Mouse (Mus musculus) urinary bladder, postnatal 4 days (tissue): ENCODE results near the gene Usp5.
A peak's percentile ranks its signal among the peaks of the same experiment; 100 is the strongest.

ENCODE experiments used
- DNase-seq, 2 experiments: peaks; one replicate each; pipeline ENCODE4 v3.0.0; 2021 to 2022; ENCODE audit warnings: low spot score in 2 of 2

Usp5 gene

DNA sequence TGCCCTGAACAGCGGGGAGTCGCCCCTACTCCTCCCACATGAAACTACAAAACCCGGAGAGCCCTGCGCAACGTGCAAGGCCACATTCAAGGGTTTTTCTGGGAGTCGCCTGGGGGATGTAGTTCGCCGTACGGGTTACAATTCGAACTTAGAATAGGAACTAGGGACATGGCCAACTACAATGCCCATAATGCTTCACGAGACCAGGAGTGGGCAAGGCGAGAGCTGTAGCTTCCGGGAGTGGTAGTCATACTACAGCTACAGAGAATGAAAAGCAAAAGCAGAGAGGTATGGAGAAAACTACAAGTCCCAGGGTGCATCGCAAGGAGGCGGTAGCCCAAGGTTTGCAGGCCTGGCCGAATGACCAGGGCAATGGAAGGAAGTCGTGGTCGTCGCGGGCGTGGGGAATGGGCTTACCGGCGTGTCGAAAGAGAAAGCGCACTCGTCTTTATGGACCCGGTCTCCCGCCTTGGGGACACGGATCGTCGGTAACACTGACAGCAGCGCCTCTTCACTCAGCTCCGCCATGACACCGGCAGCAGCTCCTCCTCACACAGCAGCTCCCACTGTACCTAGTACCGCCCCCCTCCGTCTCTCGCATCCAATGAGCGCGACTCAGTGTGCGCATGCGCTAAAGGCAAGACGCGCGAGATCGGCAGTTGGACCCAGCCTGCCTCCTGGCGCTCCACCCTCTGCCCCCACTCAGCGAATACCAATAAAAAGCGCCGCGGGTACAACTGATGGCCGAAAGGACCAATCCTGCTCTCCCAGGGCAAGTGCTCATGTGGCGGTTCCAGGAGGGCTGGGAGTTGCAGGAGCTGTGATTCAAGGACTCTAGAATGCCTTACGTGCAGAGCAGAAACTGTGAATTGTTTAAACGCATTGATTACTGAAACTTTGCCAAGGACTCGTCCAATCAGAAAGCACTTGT is at the start of gene Usp5, which contains the start of gene Cdca3:
Usp5 (minus strand) TSS at position 617 of the 931 bp plus-strand sequence.
Cdca3 (plus strand) TSS at position 680 of the 931 bp plus-strand sequence.
- peak; percentile 98 to 99 for DNase-seq

- no peak for DNase-seq
Measured at GRCm38 (mm10) chr6:124874348-124874747, 45.1 kb upstream of the Usp5 start.

GRCm38 (mm10) chr6:124866560-124866959 is 37.3 kb upstream of the Usp5 start:
- DNase-seq, result no peak

DNA sequence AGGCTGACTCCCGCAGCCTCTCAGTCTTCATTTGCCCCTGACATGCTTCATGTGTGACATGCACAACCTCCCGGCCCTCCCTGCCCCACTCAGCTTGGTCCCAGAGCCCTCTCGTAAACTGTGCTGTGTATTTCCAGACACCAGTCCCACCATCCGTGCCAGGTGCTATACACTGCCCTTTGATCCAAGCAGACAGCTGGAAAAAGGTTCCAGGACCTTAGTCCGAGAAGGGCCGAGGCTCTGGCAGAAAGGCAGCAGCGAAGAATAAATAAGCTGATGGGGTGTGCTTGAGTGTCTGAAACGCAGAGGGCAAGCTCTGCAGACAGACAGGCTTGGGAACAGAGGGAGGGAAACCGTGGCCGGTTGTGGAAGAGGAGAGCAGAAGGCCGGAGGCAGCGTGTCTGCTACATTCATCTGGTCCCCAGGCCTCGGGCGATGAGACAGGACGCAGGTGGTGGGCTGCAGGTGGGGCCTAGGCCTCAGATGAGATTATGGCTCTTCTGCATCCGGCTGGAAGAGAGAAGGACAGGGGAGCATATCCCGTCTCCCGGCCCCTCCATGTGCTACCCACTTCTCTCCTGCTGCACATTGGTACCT is 36.6 kb upstream of the Usp5 start:
- no peak for DNase-seq

- DNase-seq, result peak in 1 of 2 experiments; percentile 62
Measured at GRCm38 (mm10) chr6:124863658-124864298, 34.5 kb upstream of the Usp5 start, which contains the start of gene Gpr162. TSS of gene Gpr162 (minus strand) at chr6:124863983.

GRCm38 (mm10) chr6:124863125-124863657 is 33.9 kb upstream of the Usp5 start:
- DNase-seq, result no peak

DNA sequence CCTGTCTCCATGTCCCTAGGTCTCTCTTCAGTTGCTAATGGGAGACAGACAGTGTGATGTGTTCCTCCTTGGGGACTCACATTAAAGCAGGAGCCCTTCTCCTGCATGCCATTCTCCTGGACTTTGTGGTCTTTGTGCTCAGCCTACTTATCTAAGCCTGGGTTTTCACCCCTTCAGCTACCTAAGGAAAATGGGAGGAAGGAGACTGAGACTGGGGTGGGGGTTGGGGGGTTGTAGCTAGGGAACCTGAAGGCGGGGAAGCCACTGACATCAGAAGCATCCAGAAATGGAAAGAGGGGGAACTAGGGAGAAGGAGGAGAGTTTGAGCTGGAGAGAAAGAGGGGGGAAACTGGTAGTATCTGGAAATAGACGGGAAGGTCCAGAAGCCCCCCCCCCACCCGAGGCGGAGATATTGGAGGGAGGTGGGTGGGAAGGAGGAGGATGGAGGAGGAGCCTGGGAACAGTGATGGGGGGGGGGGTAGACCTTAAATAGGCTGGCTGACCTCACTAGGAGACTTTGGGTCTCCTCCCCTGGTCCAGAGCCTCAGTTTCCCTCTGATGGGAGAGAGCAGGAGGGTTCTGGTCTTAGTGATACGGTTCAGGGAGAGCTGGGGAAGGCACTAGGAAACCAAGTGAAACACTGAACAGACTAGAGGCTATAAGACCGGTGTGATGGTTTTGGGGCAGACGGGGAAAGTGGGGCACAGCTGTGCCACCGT is 33.3 kb upstream of the Usp5 start:
- DNase-seq, result no peak

- no peak for DNase-seq
Measured at GRCm38 (mm10) chr6:124861802-124862201, 32.5 kb upstream of the Usp5 start.

GRCm38 (mm10) chr6:124861266-124861665 is 32.0 kb upstream of the Usp5 start:
- no peak for DNase-seq

GRCm38 (mm10) chr6:124860511-124860910 is 31.2 kb upstream of the Usp5 start:
- no peak for DNase-seq

- DNase-seq, result peak; percentile 76 to 90
Measured at GRCm38 (mm10) chr6:124859725-124860124, 30.4 kb upstream of the Usp5 start.

- no peak for DNase-seq
Measured at GRCm38 (mm10) chr6:124858561-124859318, 29.5 kb upstream of the Usp5 start.

DNA sequence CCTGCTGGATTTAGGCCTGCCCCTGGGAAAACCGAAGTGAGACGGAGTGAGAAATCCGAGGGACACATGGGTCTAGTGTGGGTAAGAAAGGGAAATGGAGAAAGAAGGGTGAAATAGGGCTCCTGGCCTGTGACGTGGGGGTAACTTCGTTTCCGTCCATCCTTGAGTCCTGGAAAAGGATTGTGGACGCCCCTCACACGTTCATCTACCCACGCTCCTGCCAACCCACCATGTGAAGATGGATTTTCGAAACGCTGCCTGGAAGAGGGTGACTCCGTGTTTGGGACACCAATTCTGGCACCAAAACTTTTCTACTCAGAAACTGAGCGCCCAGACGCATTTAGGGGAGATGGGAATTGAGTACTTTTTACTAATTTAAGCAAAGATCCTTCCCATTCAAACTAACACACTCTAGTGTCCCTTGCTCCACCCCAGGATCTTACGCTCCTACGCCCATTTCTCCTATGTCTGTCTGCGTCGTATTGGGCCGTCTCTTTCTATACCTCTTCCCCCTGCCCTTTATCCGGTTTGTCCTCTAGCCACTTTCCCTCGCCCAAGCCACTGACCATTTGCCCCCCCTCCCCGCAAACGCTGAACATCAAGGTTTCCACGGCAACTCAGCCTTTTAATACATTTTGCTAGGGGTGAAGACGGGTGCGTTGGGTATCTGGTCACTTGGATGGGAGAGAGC is 28.7 kb upstream of the Usp5 start:
- DNase-seq, result no peak

- DNase-seq, result peak; percentile 83 to 89
Measured at GRCm38 (mm10) chr6:124856916-124857839, 27.9 kb upstream of the Usp5 start, which contains the start of gene P3h3. TSS of gene P3h3 (minus strand) at chr6:124857752.

GRCm38 (mm10) chr6:124856321-124856720 is 27.0 kb upstream of the Usp5 start:
- DNase-seq, result no peak

DNA sequence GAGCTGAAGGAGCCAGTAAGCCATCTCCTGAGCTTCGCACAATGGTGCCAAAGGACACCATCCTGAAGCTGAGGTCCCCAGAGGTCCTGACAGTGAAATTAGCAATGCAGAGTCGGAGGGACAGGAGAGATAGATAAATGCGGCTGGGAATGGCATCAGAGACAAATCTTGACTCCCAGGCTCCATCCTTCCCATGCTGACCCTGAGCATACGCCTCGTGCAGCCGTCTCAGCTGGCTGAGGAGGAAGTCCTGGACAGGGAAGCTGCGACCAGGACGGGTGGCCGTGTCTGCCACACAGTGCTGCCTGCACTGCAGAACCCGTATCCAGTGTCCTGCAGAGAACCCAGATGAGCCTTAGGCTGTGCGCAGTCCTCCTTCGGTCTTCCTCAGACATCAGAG is 25.4 kb upstream of the Usp5 start:
- no peak for DNase-seq

DNA sequence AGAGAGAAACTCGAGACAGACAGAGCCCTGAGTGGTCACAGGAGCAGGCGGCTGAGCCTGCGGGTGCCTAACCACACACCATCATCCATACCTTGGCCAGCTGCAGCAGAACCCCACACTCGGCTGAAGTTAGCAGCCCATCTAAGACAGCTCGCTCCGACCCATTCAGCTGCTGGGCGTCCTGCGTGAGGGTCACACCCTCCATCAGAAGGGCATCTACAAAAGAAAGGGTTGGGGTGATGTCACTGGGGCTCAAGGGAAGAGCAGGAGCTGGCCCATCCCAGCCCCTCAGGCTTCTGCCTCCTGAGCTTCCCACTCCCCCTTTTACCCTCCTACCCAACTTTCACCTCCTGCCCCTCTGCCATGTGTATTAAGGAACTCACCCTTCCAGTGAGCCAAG is 21.3 kb upstream of the Usp5 start:
- DNase-seq, result no peak

- DNase-seq, result peak; percentile 83 to 91
Measured at GRCm38 (mm10) chr6:124847305-124847704, 18.0 kb upstream of the Usp5 start.
